Mouse (Mus musculus) brain, embryonic 14.5 days (tissue): ENCODE results near the gene Akap5.

Experiments
- CTCF ChIP-seq: fragments of 200-500 bp; IDR thresholded peaks from 2 replicates; pipeline ENCODE4 v1.5.1; 2012; ENCODE audit warnings: inconsistent platforms, mild to moderate bottlenecking, moderate library complexity, borderline replicate concordance; ENCODE audit not compliant: insufficient read depth, insufficient read length; ENCODE audit errors: extremely low read depth
- POLR2A ChIP-seq: fragments of 200-500 bp; IDR thresholded peaks from 2 replicates; pipeline ENCODE4 v1.6.1; 2012; ENCODE audit warnings: mild to moderate bottlenecking, inconsistent platforms, borderline replicate concordance; ENCODE audit not compliant: poor library complexity, insufficient read depth, insufficient read length, severe bottlenecking; ENCODE audit errors: extremely low read depth

GRCm38 (mm10) chr12:76372046-76372445 is 47.4 kb downstream of the Akap5 start:
- no peak for TF ChIP-seq POLR2A
- no peak for TF ChIP-seq CTCF
